Mouse (Mus musculus): Measurements from ENCODE around the gene Nell1. TPM values are rescaled to one million over a fixed set of nuclear protein-coding genes. Genes with fewer than 3 reads are reported as not detected.

Nell1 gene
- polyA plus RNA-seq, 1 experiment: 0.28 TPM

DNA sequence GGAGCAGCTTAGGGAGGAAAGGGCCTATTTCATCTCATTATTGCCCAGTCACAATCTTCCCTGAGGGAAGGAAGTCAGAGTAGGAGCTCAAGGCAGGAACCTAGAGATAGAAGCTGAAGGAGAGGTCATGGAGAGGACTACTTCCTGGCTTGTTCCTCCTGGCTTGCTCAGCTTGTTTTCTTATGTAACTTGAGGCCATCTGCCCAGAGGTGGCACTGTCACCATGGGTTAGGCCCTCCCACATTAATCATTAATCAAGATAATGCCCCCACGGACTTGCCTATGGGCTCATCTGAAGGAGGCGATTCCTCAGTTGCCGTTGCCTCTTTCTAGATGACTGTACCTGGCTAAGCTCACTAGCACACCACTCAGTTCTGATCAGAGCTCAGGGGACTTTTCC lies 17.5 kb upstream of the Nell1 start:
- no peak for DNase-seq
- WGBS: 31% methylated on average over 3 of the region's 3 CpGs
- Histone ChIP-seq H3K4me3 (replicated peaks; ENCODE audit: extremely low read depth, low read depth, low read length) (no peak overlapping the region), H3K4me1 (ENCODE audit: control insufficient read depth, insufficient read depth, low read length) (no peaks in the 10 kb centered on the region)
- TF ChIP-seq POLR2A (IDR thresholded peaks at IDR 0.05; ENCODE audit: borderline replicate concordance, extremely low read depth, low read depth, low read length) (no peak), CTCF (IDR thresholded peaks at IDR 0.05; ENCODE audit: insufficient read depth, low read length) (no peak)

DNA sequence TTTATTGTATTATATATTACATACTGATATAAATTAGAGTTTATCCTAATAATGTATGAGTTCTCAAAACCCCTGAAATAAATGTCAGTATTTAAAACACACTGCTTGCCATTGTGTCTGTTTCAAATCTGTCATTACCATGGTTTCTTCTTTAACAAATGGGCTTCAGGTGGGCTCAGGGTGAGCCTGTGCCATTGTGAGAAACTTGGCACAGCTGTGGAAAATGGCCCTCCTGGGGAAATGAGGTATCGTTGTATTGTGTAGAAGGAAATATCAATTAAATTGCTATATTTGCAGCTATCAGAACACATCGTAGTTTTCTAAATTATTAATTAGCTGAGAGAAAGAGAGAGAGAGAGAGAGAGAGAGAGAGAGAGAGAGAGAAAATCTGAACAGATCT lies 10.9 kb upstream of the Nell1 start:
- Histone ChIP-seq H3K4me1 (ENCODE audit: control insufficient read depth, insufficient read depth, low read length) (no peaks in the 10 kb centered on the region), H3K4me3 (replicated peaks; ENCODE audit: extremely low read depth, low read depth, low read length) (no peak overlapping the region)
- TF ChIP-seq POLR2A (IDR thresholded peaks at IDR 0.05; ENCODE audit: borderline replicate concordance, extremely low read depth, low read depth, low read length) (no peak), CTCF (IDR thresholded peaks at IDR 0.05; ENCODE audit: insufficient read depth, low read length) (no peak)
- DNase-seq: no peak
- WGBS: 73% methylated on average over 2 of the region's 2 CpGs

DNA sequence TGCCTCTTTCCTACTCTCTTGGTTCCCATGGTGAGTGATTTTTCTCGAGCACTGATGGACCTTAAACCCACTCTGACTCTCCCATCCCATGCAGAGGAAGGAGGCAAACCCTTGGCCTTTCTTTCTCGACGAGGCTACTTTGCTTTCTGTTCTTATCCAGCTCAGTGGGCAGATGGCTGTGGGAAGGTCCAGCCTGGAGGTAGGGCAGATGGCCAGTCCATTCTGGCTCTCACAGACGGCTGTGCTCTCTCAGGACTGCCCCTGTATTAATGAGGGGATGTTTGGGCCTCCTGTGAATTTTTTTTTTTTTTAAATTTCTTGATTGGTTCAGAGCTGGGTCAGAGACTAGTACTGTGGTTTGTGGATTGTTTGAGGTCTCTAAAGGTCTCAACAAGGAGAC lies 5.1 kb upstream of the Nell1 start:
- Histone ChIP-seq H3K4me1 (ENCODE audit: control insufficient read depth, insufficient read depth, low read length) (no peaks in the 10 kb centered on the region), H3K4me3 (replicated peaks; ENCODE audit: extremely low read depth, low read depth, low read length) (no peak overlapping the region)
- no peak for DNase-seq
- TF ChIP-seq POLR2A (IDR thresholded peaks at IDR 0.05; ENCODE audit: borderline replicate concordance, extremely low read depth, low read depth, low read length) (no peak), CTCF (IDR thresholded peaks at IDR 0.05; ENCODE audit: insufficient read depth, low read length) (no peak)
- 45% methylated on average over 4 of the region's 4 CpGs for WGBS

- H3K4me1 ChIP-seq (ENCODE audit: control insufficient read depth, insufficient read depth, low read length): no peaks in the 10 kb centered on the region
- TF ChIP-seq CTCF (IDR thresholded peaks at IDR 0.05; ENCODE audit: insufficient read depth, low read length) (no peak), POLR2A (IDR thresholded peaks at IDR 0.05; ENCODE audit: borderline replicate concordance, extremely low read depth, low read depth, low read length) (no peak)
- peak overlapping the region; percentile 24 for H3K4me3 ChIP-seq (replicated peaks; ENCODE audit: extremely low read depth, low read depth, low read length)
- no peak for DNase-seq
- under 1% methylated on average over 40 of the region's 40 CpGs for WGBS
These were observed 917 bp downstream of the Nell1 start for GRCm38 (mm10) chr7:49975441-49976121.

- TF ChIP-seq CTCF (IDR thresholded peaks at IDR 0.05; ENCODE audit: insufficient read depth, low read length) (no peak), POLR2A (IDR thresholded peaks at IDR 0.05; ENCODE audit: borderline replicate concordance, extremely low read depth, low read depth, low read length) (no peak)
- H3K4me3 ChIP-seq (replicated peaks; ENCODE audit: extremely low read depth, low read depth, low read length): no peak overlapping the region
- no peaks in the 10 kb centered on the region for H3K4me1 ChIP-seq (ENCODE audit: control insufficient read depth, insufficient read depth, low read length)
- 36% methylated on average over 9 of the region's 9 CpGs for WGBS
- DNase-seq: no peak
These were observed 7.0 kb downstream of the Nell1 start for GRCm38 (mm10) chr7:49981511-49982227.

- no peak for TF ChIP-seq CTCF (IDR thresholded peaks at IDR 0.05; ENCODE audit: insufficient read depth, low read length)
- 25% methylated on average over 6 of the region's 6 CpGs for WGBS
- Histone ChIP-seq H3K4me1 (ENCODE audit: control insufficient read depth, insufficient read depth, low read length) (no peaks in the 10 kb centered on the region), H3K4me3 (replicated peaks; ENCODE audit: extremely low read depth, low read depth, low read length) (no peak overlapping the region)
- DNase-seq: no peak
These were observed 10.0 kb downstream of the Nell1 start for GRCm38 (mm10) chr7:49984698-49985097.

DNA sequence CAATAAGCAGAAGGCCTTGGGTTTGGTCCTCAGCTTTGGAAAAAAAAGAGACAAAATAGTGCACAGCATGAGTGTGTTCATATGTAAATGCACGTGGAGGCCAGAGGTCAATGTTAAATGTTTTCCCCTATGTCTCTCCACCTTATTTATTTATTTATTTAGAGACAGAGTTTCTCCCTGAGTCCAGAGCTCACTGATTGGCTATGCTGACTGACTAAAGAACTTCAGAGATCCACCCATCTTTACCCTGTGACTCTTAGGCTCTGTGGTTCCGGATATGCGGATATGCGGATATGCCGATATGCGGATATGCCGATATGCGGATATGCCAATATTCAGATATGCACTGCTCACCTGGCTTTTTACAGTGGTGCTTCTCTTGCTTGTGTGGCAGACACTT lies 11.3 kb downstream of the Nell1 start:
- TF ChIP-seq CTCF (IDR thresholded peaks at IDR 0.05; ENCODE audit: insufficient read depth, low read length): no peak
- TF ChIP-seq POLR2A (IDR thresholded peaks at IDR 0.05; ENCODE audit: borderline replicate concordance, extremely low read depth, low read depth, low read length): no peak
- Histone ChIP-seq H3K4me1 (ENCODE audit: control insufficient read depth, insufficient read depth, low read length) (no peaks in the 10 kb centered on the region), H3K4me3 (replicated peaks; ENCODE audit: extremely low read depth, low read depth, low read length) (no peak overlapping the region)
- WGBS: 91% methylated on average over 8 of the region's 8 CpGs
- DNase-seq: no peak

DNA sequence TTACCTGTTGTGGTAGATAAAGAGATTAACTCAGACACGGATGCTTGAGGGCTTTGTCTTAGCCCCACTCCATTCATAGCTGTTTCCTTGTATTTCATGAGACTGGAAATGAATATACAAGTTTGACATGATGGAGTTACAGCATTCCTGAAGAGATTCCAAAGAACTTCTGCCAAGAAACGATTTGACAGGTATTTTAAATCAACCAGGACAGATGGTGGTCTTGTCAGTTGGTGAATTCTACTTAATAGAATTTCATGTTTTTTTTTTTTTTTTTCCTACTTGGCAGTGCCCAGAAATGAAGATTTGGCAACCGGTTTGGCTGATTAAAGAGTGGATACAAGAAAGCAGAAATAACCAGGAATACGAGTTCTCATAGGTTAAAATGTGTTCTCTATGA lies 24.7 kb downstream of the Nell1 start:
- no peak for DNase-seq
- TF ChIP-seq POLR2A (IDR thresholded peaks at IDR 0.05; ENCODE audit: borderline replicate concordance, extremely low read depth, low read depth, low read length) (no peak), CTCF (IDR thresholded peaks at IDR 0.05; ENCODE audit: insufficient read depth, low read length) (no peak)
- 67% methylated on average over 4 of the region's 4 CpGs for whole genome bisulfite sequencing

GRCm38 (mm10) chr7:50005268-50005667 lies 30.6 kb downstream of the Nell1 start:
- TF ChIP-seq POLR2A (IDR thresholded peaks at IDR 0.05; ENCODE audit: borderline replicate concordance, extremely low read depth, low read depth, low read length) (no peak), CTCF (IDR thresholded peaks at IDR 0.05; ENCODE audit: insufficient read depth, low read length) (no peak)
- WGBS: 61% methylated on average over 2 of the region's 2 CpGs
- Histone ChIP-seq H3K4me1 (ENCODE audit: control insufficient read depth, insufficient read depth, low read length) (no peaks in the 10 kb centered on the region), H3K4me3 (replicated peaks; ENCODE audit: extremely low read depth, low read depth, low read length) (no peak overlapping the region)
- DNase-seq: no peak

More for the DNA sequence above, 24.7 kb downstream of the Nell1 start:
- no peak overlapping the region for H3K4me3 ChIP-seq (replicated peaks; ENCODE audit: extremely low read depth, low read depth, low read length)
- no peaks in the 10 kb centered on the region for H3K4me1 ChIP-seq (ENCODE audit: control insufficient read depth, insufficient read depth, low read length)

Data from lung, adult 2 months (tissue).